Mouse (Mus musculus) megakaryocyte, embryonic 14.5 days (primary cell): ENCODE data around the gene Igfbp7.

Source experiments
- FLI1 ChIP-seq: IDR thresholded peaks from 2 replicates; pipeline ENCODE4 v1.6.1; 2012; ENCODE audit warnings: low read length, inconsistent platforms, mixed read lengths
- GATA1 ChIP-seq: IDR thresholded peaks from 3 replicates; pipeline ENCODE4 v1.6.1; 2012; ENCODE audit warnings: mixed read lengths, low read length, inconsistent platforms, borderline replicate concordance

DNA sequence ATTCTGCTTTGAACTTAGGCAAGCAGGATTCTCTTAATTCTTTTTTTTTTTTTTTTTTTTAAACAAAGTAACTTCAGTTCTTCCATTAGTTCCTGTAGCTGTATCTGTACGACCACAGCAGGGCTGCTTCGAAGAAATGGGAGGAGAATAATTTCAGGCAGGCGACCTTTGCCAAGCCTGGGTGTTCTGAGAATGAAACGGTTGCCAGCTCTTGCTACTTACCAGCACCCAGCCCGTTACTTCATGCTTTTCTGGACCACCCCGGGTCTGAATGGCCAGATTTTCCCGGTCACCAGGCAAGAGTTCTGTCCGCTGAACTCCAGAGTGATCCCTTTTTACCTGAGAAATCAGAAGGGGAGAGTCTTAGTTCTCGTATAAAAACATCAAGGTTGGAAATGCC lies 56.1 kb downstream of the Igfbp7 start:
- TF ChIP-seq FLI1 (no peak), GATA1 (no peak)
